Mouse (Mus musculus) left cerebral cortex, adult 18-20 months (tissue): ENCODE results near the gene Slc24a2. TPM values are rescaled to one million over a fixed set of nuclear protein-coding genes. Genes with fewer than 3 reads are reported as not detected.

Experiments used
- DNase-seq, 2 experiments: peaks; one replicate each; pipeline ENCODE4 v3.0.0; 2021 to 2022; ENCODE audit warnings: low spot score in 2 of 2, mixed read lengths in 1 of 2
- total RNA-seq, 2 experiments: library from RNA; stranded (reverse); gene quantifications; 2 replicates each; pipeline ENCODE4 v1.2.3; 2021

Gene Slc24a2
- total RNA-seq, 2 experiments from 2014 or later, result 291 to 329 TPM

DNA sequence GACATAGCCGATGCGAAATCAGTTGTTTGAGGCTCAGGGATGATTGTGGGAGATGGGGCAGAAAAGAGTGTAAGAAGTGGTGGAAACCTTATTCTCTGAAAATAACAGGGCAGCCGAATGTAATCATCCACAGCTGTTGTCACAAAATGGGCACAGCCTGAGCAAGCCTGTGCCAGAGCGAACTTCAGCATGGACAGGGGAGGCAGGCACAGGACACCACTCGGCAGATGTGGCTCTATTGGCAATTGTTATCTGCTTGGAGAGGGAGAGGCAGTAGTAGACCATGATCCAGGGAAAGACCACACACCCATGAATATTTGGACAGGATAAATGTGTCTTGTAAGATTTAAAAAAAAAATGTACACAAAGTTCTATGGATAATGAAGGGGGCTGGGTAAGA lies 253.0 kb downstream of the Slc24a2 start:
- no peak for DNase-seq

DNA sequence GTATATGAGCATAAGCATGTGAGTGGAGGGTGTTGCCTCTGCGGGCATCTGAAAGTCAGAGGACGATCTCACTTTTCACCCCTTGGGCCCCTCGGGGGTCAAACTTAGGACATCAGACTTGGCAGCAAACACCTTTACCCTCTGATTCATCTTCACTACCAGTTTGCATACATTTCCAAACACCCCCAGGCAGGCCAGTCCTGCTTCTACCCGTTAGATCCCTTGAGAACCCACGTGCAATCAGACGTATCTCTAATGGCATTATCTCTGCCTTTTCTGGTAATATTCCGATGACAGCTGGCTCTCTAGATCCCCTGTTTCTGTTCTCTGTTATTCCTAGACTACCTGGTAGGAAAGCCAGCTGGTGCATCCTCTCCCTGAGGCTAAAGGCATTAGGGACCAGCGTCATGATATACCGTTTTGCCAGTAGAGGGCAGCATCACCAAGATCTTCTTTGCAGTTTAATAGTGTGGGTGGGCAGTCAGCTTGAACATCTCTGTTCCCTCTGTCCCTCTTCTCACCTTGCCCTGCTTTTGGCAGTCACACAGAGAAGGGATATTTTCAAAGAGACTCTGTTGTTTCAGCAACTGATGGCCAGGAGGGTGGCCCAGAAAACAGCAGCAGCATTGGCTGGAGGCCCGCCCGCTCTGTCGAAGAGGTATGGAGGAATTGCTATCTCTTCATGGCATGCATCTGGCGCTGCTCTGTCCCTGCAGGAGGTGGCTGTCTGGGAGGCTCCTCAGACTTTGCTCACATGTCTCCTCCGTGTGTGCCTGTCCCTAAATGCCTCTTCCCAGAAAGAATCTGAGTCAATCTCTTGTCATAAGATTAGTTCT lies 272.5 kb downstream of the Slc24a2 start:
- DNase-seq, result peak; percentile 80 to 81

DNA sequence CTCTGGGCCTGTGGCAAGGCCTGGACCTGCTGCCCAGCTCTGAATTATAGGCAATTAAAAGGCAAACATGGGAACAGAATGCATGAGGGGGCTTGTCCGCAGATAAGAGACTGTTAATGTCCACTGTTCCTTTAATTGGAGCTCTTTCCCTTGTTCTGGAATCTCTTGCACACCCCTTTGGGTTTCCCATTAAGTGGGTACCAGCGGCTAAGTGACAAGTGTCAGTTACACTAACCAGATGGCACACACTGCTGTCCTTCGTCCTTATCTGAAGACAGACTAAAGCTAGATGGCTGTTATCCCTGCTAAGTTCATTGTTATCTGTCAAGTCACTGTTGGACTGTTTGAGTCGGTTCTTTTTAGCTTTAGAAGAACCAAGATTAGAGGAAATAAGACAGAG lies 274.8 kb downstream of the Slc24a2 start:
- no peak for DNase-seq

DNA sequence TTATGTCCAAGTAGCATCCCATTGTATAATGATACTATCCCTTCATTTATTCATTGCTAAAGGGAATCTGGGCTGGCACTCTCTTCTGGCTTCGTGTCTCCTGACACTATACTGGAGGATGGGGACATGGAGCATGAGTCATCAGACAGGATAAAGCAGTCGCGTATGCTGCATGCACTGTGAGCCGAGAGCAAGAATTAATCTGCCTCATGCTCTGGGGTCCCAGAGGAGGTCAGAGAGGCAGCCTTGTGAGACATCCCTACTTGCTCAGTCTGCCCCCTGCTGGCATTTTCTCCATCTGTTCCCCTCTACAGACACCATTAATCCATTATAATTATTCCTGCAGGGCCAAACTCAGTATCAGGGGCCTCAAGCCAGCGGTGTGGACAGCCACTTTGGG lies 276.8 kb downstream of the Slc24a2 start:
- peak in 1 of 2 experiments; percentile 7 for DNase-seq

DNA sequence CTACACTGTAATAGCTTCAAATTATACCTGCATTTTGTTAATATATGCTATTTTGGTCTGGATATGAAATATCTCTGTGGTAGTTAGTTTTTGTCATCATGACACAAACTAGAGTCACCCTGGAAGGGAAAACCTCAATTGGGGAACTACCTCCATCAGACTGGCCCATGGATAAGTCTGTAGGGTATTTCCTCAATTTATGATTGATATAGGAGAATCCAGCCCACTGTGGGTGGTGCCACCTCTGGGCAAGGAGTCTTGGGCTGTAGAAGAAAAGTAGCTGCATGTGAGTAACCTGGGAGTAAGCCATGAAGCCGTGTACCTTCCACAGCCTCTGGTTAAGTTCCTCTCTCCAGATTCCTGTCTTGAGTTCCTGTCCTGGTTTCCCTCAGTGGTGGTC lies 281.5 kb downstream of the Slc24a2 start:
- no peak for DNase-seq

DNA sequence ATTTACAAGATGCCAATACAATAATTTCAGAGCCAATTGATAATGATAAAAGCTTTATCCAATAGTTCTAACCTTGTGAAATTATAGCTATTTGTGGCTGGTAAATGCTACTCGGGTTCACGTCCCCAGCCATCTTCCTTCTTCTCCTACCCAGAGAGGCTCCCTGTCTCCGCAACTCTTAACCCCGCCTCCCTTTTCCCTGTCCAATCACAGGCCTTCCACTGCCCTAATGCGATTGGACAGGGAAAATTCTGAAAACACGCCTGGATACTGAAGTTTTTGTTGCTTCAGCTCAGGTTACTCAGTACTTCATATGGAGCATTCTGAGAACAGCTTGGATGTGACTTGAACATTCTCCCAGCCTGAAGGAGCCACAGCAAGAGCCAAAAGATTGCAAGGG lies 287.0 kb downstream of the Slc24a2 start:
- no peak for DNase-seq

DNA sequence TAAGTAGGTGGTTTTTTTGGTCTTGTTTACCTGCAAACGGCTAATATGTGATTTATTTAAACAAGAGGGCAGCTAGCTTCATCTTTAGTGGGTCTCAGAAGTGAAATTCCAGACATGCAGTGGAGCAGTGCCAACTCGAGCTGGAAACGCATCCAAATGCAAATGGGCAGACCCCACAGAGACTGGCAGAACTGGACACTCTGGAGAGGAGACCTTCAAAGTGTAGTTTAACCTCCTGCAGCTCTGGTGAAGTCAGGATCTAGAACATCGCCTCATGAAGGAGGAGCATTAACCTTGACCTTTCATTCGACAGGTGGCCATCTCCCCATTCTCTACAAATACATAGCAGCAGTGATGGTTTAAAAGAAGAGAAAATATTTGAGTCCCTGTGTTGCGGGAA lies 287.6 kb downstream of the Slc24a2 start:
- no peak for DNase-seq

DNA sequence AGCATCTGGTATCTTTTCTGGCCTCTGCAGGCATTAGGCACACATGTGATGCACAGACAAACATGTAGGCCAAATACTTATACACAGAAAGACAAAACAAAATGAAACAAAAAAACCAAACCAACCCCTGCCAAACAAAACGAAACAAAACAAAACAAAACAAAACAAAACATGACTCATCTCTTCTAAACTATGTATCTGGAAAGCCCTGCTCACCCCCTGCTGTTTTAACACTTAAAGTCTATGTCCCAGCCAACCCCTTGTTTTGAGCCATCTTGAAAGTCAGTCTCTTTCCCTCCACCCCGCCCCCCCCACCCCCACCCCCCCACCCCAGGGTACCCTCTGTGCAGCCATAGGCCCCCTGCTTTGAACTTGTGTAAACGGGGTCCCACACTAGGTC lies 293.6 kb downstream of the Slc24a2 start:
- no peak for DNase-seq

DNA sequence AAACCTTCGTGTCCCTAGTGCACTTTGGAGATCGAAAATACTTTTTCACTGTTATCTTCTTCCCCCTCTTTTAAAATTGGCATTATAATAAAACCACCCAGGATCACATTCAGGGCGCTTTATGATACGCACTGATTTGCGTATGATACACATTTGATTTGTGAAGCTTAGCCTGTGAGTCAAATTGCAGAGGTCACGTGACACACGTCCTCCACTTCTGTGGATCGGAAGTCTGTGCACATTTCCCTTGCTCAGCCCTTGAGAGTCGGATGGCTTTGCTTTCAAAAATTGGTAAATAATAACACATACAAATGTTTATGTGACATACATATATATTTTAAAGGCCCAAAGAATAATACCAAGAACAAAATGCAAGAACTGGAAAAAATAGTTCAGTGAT lies 294.1 kb downstream of the Slc24a2 start:
- no peak for DNase-seq
